Mouse (Mus musculus): ENCODE results near the gene Espn. TPM values are rescaled to one million over a fixed set of nuclear protein-coding genes. Genes with fewer than 3 reads are reported as not detected.

Espn gene
- polyA plus RNA-seq, 1 experiment from 2014 or later, result 3.4 TPM

DNA sequence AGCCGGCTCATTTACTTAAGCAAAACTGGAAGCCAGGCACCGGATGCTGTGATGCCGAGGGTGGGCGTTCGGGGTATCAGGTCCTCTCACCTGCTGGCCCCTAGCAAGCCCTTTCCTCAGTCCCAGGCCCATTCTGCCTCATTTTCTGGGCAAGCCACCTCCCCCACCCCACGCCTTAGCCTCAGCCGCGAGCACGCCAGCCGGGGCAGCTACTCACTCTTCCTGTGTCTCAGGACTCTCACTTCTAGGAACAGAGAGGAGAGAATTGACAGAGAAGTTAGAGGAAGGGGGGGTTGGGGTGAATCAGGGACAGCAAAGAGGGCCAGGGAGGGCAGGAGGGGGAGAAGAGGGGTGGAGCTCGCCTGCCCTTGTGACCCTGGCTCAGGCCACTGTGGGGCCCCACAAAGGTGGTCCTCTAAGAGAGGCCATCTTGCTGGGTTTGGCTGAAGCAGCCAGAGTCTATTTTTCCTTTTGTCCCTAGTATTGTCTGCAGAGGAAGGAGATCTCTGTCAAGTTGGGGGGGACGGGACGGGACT is 22.7 kb downstream of the Espn start:
- no peaks in the 10 kb centered on the region for H3K36me3 ChIP-seq
- ATAC-seq (ENCODE audit: insufficient number of reproducible peaks, insufficient read depth, low FRiP score, low TSS enrichment, low read depth), result no peak
- WGBS, result 23% methylated on average over 13 of the region's 13 CpGs
- no peak overlapping the region for H3K4me3 ChIP-seq
- H3K9me3 ChIP-seq, result no peaks in the 10 kb centered on the region
- H3K4me1 ChIP-seq, result peaks cover 48% of the 10 kb centered on the region
- H3K4me2 ChIP-seq, result no peak overlapping the region
- H3K9ac ChIP-seq, result 0 out of 2 replicates have a peak overlapping the region, but pooled peaks have one; percentile 32
- H3K27ac ChIP-seq, result no peak overlapping the region
- H3K27me3 ChIP-seq, result peaks cover 100% of the 10 kb centered on the region

GRCm38 (mm10) chr4:152128784-152129183 is 23.4 kb downstream of the Espn start:
- peaks cover 48% of the 10 kb centered on the region for H3K4me1 ChIP-seq
- no peak overlapping the region for H3K4me3 ChIP-seq
- H3K4me2 ChIP-seq, result no peak overlapping the region
- peaks cover 100% of the 10 kb centered on the region for H3K27me3 ChIP-seq
- no peaks in the 10 kb centered on the region for H3K9me3 ChIP-seq
- no peak for ATAC-seq (ENCODE audit: insufficient number of reproducible peaks, insufficient read depth, low FRiP score, low TSS enrichment, low read depth)
- H3K9ac ChIP-seq, result no peak overlapping the region
- H3K27ac ChIP-seq, result no peak overlapping the region
- WGBS, result 47% methylated on average over 5 of the region's 5 CpGs
- H3K36me3 ChIP-seq, result no peaks in the 10 kb centered on the region

DNA sequence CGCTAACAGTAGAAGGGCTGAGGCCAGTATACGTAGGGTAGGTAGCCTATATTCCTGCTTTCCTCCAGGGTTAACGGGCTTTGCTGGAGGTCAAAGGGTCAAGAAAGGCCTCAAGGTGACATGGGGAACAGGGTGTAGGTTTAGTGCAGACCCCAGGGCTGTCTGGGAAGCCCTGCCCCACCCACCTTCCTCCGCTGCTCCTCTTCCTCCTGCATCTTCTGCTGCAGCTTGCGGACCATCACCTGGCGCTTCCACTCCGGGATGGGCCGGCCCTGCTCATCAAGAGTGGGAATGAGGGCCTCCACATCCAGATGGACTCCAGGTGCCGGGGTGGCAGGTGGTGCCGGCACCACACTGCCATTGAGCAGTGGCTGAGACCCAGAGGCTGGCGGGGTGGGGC is 24.3 kb downstream of the Espn start:
- H3K9ac ChIP-seq, result no peak overlapping the region
- H3K27ac ChIP-seq, result no peak overlapping the region
- H3K4me1 ChIP-seq, result peaks cover 47% of the 10 kb centered on the region
- 74% methylated on average over 11 of the region's 11 CpGs for WGBS
- no peaks in the 10 kb centered on the region for H3K9me3 ChIP-seq
- ATAC-seq (ENCODE audit: insufficient number of reproducible peaks, insufficient read depth, low FRiP score, low TSS enrichment, low read depth), result no peak
- H3K4me2 ChIP-seq, result no peak overlapping the region
- no peak overlapping the region for H3K4me3 ChIP-seq
- no peaks in the 10 kb centered on the region for H3K36me3 ChIP-seq
- peaks cover 100% of the 10 kb centered on the region for H3K27me3 ChIP-seq

DNA sequence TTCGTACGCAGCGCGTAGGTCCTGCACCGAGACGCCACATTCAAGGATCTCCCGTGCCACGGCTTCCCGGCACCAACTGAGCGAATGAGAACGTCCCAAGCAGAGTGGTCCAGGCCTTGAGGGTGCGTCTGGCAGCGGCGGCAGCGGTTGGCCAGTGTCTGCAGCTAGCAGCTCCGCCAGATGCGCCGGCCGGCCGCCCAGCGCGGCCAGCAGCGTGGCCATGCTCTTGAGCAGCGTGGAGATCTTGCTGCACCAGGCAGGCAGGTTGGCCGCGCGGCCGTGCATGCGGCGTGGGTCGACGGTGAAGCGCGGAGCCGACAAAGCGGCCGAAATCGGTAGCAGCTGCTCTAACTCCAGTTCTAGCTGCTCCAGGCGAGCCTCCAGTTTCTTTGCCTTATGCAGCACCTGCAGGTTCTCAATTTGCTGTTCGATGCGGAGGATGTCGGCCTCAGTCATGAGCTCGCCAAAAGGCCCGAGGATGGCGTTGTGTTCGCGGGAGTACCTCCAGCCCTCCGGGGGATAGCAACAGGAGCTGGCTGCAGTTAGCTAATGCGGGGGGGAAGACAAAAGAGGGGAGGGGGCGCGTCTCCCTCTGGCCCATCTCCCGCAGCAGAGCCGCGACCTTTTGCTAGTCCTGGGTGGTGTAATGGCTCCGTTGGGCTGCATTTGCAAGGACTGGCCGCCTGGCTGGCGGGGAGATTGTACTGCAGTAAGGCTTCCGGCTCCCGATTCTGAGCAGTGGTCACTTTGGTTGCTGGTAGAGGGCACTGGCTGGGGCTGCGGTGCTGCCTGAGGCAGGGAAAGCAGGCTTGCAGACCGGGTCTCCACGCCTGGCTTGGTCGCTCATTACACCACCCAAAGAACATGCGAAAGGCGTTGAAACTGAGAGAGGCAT is 25.9 kb downstream of the Espn start:
- peak overlapping the region; percentile 29 for H3K4me3 ChIP-seq
- no peak overlapping the region for H3K27ac ChIP-seq
- H3K9me3 ChIP-seq, result no peaks in the 10 kb centered on the region
- peaks cover 100% of the 10 kb centered on the region for H3K27me3 ChIP-seq
- peak overlapping the region; percentile 51 for H3K4me2 ChIP-seq
- peaks cover 32% of the 10 kb centered on the region for H3K4me1 ChIP-seq
- no peak for ATAC-seq (ENCODE audit: insufficient number of reproducible peaks, insufficient read depth, low FRiP score, low TSS enrichment, low read depth)
- H3K36me3 ChIP-seq, result no peaks in the 10 kb centered on the region
- H3K9ac ChIP-seq, result peak overlapping the region; percentile 52
- 5% methylated on average over 65 of the region's 65 CpGs for WGBS

GRCm38 (mm10) chr4:152125161-152126025 is 26.8 kb downstream of the Espn start:
- Histone ChIP-seq H3K36me3 (no peaks in the 10 kb centered on the region), H3K4me3 (peak overlapping the region; percentile 29), H3K27me3 (peaks cover 100% of the 10 kb centered on the region), H3K9ac (0 out of 2 replicates have a peak overlapping the region, but pooled peaks have one; percentile 16), H3K4me1 (peaks cover 32% of the 10 kb centered on the region), H3K4me2 (peak overlapping the region; percentile 51), H3K9me3 (no peaks in the 10 kb centered on the region), H3K27ac (no peak overlapping the region)
- no peak for ATAC-seq (ENCODE audit: insufficient number of reproducible peaks, insufficient read depth, low FRiP score, low TSS enrichment, low read depth)
- 10% methylated on average over 56 of the region's 56 CpGs for WGBS

GRCm38 (mm10) chr4:152124361-152124961 is 27.7 kb downstream of the Espn start:
- no peak overlapping the region for H3K27ac ChIP-seq
- no peaks in the 10 kb centered on the region for H3K36me3 ChIP-seq
- H3K27me3 ChIP-seq, result peaks cover 100% of the 10 kb centered on the region
- no peak overlapping the region for H3K9ac ChIP-seq
- no peak overlapping the region for H3K4me3 ChIP-seq
- ATAC-seq (ENCODE audit: insufficient number of reproducible peaks, insufficient read depth, low FRiP score, low TSS enrichment, low read depth), result no peak
- 18% methylated on average over 13 of the region's 13 CpGs for WGBS
- no peaks in the 10 kb centered on the region for H3K9me3 ChIP-seq
- peaks cover 36% of the 10 kb centered on the region for H3K4me1 ChIP-seq
- H3K4me2 ChIP-seq, result no peak overlapping the region

- H3K9me3 ChIP-seq, result no peaks in the 10 kb centered on the region
- WGBS, result 1% methylated on average over 12 of the region's 12 CpGs
- H3K4me3 ChIP-seq, result peak overlapping the region; percentile 28
- peak overlapping the region; percentile 53 for H3K4me2 ChIP-seq
- H3K27ac ChIP-seq, result no peak overlapping the region
- ATAC-seq (ENCODE audit: insufficient number of reproducible peaks, insufficient read depth, low FRiP score, low TSS enrichment, low read depth), result no peak
- H3K27me3 ChIP-seq, result peaks cover 100% of the 10 kb centered on the region
- peaks cover 35% of the 10 kb centered on the region for H3K4me1 ChIP-seq
- no peaks in the 10 kb centered on the region for H3K36me3 ChIP-seq
- H3K9ac ChIP-seq, result no peak overlapping the region
Measured at GRCm38 (mm10) chr4:152121183-152121505, 31.0 kb downstream of the Espn start.

DNA sequence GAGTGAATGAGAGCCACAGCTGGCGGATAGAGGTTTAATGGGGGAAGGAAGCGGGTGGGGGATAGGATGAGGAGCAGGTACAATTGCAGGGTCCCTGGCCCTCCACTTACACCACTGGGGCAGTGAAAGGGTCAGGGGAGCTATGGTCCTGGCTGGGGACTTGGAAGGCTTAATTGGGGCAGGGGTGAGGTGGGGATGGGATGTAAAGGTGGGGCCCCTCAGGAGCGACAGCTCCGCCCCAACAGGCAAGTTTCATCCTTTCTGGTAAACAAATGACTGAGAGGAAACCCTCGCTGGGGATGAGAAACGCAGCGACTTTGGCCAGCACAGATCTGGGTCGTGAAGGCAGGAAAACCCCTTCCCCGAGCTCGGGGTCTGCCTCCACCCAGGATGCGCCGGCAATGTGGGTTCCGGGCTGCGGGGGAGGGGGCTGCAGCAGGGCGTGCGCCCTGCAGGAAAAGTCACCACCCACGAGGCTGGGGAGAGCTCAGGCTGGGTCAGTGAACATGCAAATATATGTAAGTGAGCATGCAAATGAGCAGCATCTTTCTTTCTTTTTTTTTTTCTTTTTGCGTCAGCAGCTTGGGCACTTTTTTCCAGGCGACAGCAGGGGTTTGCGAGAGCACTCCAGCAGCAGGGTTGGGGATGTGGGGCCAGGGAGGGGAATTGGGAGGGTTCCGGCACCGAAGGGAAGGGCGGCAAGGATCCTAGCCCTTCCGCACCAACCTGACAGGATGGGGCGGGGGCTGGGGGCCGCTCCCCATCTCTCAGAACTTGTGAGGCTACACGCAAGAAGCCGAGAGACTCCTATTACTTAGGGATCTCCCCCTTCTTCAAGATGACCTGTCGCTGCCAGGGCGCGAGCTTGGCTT is 31.6 kb downstream of the Espn start:
- Histone ChIP-seq H3K27ac (no peak overlapping the region), H3K36me3 (no peaks in the 10 kb centered on the region), H3K4me3 (peak overlapping the region; percentile 28), H3K9ac (peak overlapping the region; percentile 41; the same call in 1 of the 2 replicates), H3K4me1 (peaks cover 35% of the 10 kb centered on the region), H3K9me3 (no peaks in the 10 kb centered on the region), H3K4me2 (peak overlapping the region; percentile 53), H3K27me3 (peaks cover 100% of the 10 kb centered on the region)
- WGBS, result 3% methylated on average over 31 of the region's 31 CpGs
- ATAC-seq (ENCODE audit: insufficient number of reproducible peaks, insufficient read depth, low FRiP score, low TSS enrichment, low read depth), result no peak

DNA sequence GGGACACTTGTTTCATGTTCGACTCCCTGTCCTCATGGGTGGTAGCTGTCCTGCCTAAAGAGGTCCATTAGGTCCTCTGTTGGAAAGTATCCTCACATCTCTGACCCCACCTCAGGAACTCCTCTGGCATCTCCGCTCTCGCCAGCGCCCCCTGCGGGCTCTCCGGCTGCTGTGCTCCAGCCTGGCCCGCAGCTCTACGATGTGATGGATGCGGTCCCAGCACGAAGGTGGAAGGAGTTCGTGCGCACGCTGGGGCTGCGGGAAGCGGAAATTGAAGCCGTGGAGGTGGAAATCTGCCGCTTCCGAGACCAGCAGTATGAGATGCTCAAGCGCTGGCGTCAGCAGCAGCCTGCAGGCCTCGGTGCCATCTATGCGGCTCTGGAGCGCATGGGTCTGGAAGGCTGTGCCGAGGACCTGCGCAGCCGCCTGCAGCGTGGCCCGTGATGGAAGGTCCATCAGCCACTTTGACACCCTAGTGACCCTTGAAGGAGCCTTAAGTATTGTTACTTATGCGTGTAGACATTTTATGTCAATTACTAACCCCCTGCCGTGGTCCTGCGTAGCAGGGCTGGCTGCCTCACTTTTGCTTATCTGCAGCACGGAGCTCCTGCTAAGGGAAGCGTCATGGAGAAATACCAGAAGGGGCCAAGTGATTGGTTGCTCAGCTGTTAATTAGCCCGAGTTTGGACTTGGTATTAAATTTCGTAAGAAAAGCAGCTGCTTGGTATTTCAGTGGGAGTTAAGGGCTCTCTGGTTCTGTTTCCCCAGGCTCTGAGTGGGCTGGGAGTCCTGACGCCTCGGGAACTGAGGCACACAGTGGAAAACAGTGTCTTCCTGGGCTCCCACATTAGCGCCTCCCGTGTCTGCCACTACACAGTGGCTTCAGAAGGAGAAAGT is 32.5 kb downstream of the Espn start:
- H3K27ac ChIP-seq, result no peak overlapping the region
- peak overlapping the region; percentile 41; the same call in 1 of the 2 replicates for H3K9ac ChIP-seq
- H3K9me3 ChIP-seq, result no peaks in the 10 kb centered on the region
- H3K27me3 ChIP-seq, result peaks cover 100% of the 10 kb centered on the region
- peaks cover 38% of the 10 kb centered on the region for H3K4me1 ChIP-seq
- peak overlapping the region; percentile 28 for H3K4me3 ChIP-seq
- 7% methylated on average over 39 of the region's 39 CpGs for WGBS
- peak overlapping the region; percentile 53 for H3K4me2 ChIP-seq
- ATAC-seq (ENCODE audit: insufficient number of reproducible peaks, insufficient read depth, low FRiP score, low TSS enrichment, low read depth), result no peak
- H3K36me3 ChIP-seq, result peaks cover 5% of the 10 kb centered on the region

DNA sequence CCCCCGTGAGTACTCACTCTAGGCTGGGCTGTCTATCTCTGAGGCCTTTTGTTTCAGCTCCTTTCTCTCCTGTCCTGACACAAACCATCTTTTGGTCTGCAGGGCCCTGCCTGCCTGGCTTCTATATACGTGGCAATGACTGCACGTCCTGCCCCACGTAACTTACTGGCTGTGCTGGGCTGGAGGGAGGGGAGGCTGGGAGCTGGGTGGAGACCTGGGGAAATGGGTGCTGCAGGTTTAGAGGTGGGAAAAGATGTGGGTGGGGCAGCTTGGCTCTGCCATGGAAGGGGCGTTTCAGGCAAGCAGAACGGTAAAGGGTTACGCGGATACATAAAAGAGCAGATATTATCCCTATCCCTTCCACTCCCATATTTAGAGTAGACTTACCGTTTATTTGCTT is 34.6 kb downstream of the Espn start:
- Histone ChIP-seq H3K27ac (no peak overlapping the region), H3K27me3 (peaks cover 90% of the 10 kb centered on the region), H3K4me1 (peaks cover 38% of the 10 kb centered on the region), H3K4me3 (no peak overlapping the region), H3K4me2 (no peak overlapping the region), H3K9me3 (no peaks in the 10 kb centered on the region), H3K36me3 (peaks cover 26% of the 10 kb centered on the region), H3K9ac (no peak overlapping the region)
- no peak for ATAC-seq (ENCODE audit: insufficient number of reproducible peaks, insufficient read depth, low FRiP score, low TSS enrichment, low read depth)
- 66% methylated on average over 9 of the region's 9 CpGs for WGBS
